Mouse (Mus musculus) layer of hippocampus, postnatal 25 days (tissue): ENCODE data around the gene Gab2. TPM values are rescaled to one million over a fixed set of nuclear protein-coding genes. Genes with fewer than 3 reads are reported as not detected.

Experiments used
- total RNA-seq, 2 experiments: library from RNA; stranded (reverse); gene quantifications; 2 replicates each; pipeline ENCODE4 v1.2.3; 2021

Gab2 gene
- total RNA-seq, 2 experiments from 2014 or later: 9.9 to 11.5 TPM

Other genes with a start within 250 kb of the Gab2 start
- 10 to 100 TPM; 15.5 to 20.9 TPM for gene Nars2, start 130.1 kb upstream of the Gab2 start, total RNA-seq